Mouse (Mus musculus): ENCODE results near the gene Hist1h1t. TPM values are rescaled to one million over a fixed set of nuclear protein-coding genes. Genes with fewer than 3 reads are reported as not detected.
A peak's percentile ranks its signal among the peaks of the same experiment; 100 is the strongest.

Hist1h1t gene
- total and polyA plus RNA-seq, 3 experiments = 0.16 TPM; not detected in 2

DNA sequence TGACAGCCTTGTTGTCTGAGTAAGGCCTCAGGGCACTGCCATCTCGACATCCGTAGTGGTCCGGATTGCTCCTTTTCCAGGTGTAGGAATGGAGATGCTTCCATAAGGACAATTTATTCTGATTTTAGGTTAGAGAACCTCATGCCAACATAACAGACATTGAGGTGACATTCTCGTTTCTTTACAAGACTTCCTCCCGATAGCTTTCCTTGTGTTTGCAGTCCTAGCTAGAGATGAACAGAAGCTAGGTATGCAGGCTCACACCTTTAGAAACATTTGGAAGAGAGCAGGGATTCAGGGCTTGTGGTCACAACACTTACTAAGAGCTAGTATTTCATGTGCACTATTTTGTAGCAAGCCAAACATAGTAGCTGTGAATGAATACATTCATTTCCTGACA, 47.6 kb downstream of the Hist1h1t start:
- H3K4me3 ChIP-seq (ENCODE audit: low read depth, low read length) = no peak overlapping the region
- ATAC-seq (ENCODE audit: extremely low read depth, insufficient number of reproducible peaks, low FRiP score, poor library complexity, severe bottlenecking) (no peak), DNase-seq (ENCODE audit: low spot score) (no peak)
- peaks cover 29% of the 10 kb centered on the region for H3K4me1 ChIP-seq (ENCODE audit: insufficient read depth, low read depth, low read length)
- H3K36me3 ChIP-seq (replicated peaks) = no peaks in the 10 kb centered on the region
- no peaks in the 10 kb centered on the region for H3K27me3 ChIP-seq (ENCODE audit: insufficient read depth, low read length)
- TF ChIP-seq POLR2AphosphoS5 (IDR thresholded peaks at IDR 0.05; ENCODE audit: insufficient replicate concordance, low read depth, low read length) = 0 out of 2 replicates have a peak, but pooled peaks have one; percentile 90
- TF ChIP-seq GATA1 (IDR thresholded peaks at IDR 0.05; ENCODE audit: borderline replicate concordance, low read length) = no peak
- TF ChIP-seq GATA2 (IDR thresholded peaks at IDR 0.05; ENCODE audit: borderline replicate concordance, low read depth, low read length) = no peak
- no peak for TF ChIP-seq TAL1 (conservative IDR thresholded peaks at IDR 0.05; ENCODE audit: low read depth, low read length)
- TF ChIP-seq CTCF (IDR thresholded peaks at IDR 0.05; ENCODE audit: low read depth, low read length) = no peak
- H3K9me3 ChIP-seq (replicated peaks) = no peaks in the 10 kb centered on the region

DNA sequence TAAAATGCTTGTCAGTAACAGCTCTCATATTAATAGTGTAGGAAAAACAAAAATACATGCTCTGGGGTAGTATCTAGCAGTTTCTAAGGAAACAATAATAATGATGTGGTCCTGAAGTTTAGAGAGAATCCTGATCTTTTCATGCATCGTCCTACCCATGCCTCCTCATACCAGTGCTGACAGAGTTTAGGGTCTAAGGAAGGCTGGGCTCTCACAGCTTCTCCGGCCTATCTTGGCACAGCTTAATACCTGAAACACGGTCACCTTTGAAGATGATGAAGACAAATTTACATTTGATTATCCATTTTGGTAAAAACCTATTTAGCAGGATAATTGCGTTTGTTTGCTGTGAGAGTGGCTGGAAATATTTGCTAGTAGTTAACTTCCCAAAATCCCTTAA, 48.3 kb downstream of the Hist1h1t start:
- peaks cover 35% of the 10 kb centered on the region for H3K4me1 ChIP-seq (ENCODE audit: insufficient read depth, low read depth, low read length)
- TF ChIP-seq GATA2 (IDR thresholded peaks at IDR 0.05; ENCODE audit: borderline replicate concordance, low read depth, low read length) = no peak
- TF ChIP-seq POLR2AphosphoS5 (IDR thresholded peaks at IDR 0.05; ENCODE audit: insufficient replicate concordance, low read depth, low read length) = peak; percentile 97; the same call in 1 of the 2 replicates
- no peak for TF ChIP-seq GATA1 (IDR thresholded peaks at IDR 0.05; ENCODE audit: borderline replicate concordance, low read length)
- no peak for DNase-seq (ENCODE audit: low spot score)
- no peaks in the 10 kb centered on the region for H3K36me3 ChIP-seq (replicated peaks)
- no peak for ATAC-seq (ENCODE audit: extremely low read depth, insufficient number of reproducible peaks, low FRiP score, poor library complexity, severe bottlenecking)
- H3K9me3 ChIP-seq (replicated peaks) = no peaks in the 10 kb centered on the region
- H3K27me3 ChIP-seq (ENCODE audit: insufficient read depth, low read length) = no peaks in the 10 kb centered on the region
- H3K4me3 ChIP-seq (ENCODE audit: low read depth, low read length) = no peak overlapping the region

DNA sequence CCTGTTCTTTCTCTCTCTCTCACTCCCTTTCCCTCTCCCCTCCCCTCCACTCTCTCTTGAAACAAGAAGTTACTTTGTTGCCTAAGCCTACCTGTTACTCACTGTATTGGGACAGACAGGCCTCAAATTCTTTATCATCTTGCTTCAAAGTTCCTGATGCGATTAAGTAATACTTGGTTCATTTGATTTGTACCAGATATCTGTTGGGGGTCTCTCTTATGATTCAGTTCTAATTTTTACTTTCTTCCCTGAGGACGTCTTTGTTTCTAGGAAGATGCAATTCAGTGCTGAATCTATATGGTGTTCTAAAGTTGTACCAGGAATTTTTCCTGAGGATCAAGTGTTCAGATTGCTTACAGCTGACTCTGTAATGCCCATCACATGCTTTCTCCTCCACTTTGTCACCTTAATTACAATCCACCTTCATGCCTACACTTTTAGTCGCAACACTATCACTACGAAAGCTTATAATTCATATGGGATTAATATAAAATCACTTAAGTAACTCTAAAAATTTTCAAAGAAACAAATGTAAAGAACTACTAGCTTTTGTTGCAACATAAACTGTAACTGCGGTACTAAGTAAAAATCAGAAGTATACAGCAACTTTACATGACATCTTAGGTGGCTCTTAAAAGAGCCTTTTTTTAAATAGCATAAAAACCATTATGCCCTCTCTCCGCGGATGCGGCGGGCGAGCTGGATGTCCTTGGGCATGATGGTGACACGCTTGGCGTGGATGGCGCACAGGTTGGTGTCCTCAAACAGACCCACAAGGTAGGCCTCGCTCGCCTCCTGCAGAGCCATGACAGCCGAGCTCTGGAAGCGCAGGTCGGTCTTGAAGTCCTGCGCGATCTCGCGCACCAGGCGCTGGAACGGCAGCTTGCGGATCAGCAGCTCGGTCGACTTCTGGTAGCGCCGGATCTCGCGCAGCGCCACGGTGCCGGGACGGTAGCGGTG, 49.1 kb downstream of the Hist1h1t start:
- DNase-seq (ENCODE audit: low spot score) (no peak), ATAC-seq (ENCODE audit: extremely low read depth, insufficient number of reproducible peaks, low FRiP score, poor library complexity, severe bottlenecking) (no peak)
- peaks cover 40% of the 10 kb centered on the region for H3K4me1 ChIP-seq (ENCODE audit: insufficient read depth, low read depth, low read length)
- no peaks in the 10 kb centered on the region for H3K36me3 ChIP-seq (replicated peaks)
- peak overlapping the region; percentile 65; the same call in 1 of the 2 replicates for H3K4me3 ChIP-seq (ENCODE audit: low read depth, low read length)
- no peaks in the 10 kb centered on the region for H3K27me3 ChIP-seq (ENCODE audit: insufficient read depth, low read length)
- TF ChIP-seq POLR2AphosphoS5 (IDR thresholded peaks at IDR 0.05; ENCODE audit: insufficient replicate concordance, low read depth, low read length) (peak; percentile 48), GATA2 (IDR thresholded peaks at IDR 0.05; ENCODE audit: borderline replicate concordance, low read depth, low read length) (no peak)
- no peaks in the 10 kb centered on the region for H3K9me3 ChIP-seq (replicated peaks)

DNA sequence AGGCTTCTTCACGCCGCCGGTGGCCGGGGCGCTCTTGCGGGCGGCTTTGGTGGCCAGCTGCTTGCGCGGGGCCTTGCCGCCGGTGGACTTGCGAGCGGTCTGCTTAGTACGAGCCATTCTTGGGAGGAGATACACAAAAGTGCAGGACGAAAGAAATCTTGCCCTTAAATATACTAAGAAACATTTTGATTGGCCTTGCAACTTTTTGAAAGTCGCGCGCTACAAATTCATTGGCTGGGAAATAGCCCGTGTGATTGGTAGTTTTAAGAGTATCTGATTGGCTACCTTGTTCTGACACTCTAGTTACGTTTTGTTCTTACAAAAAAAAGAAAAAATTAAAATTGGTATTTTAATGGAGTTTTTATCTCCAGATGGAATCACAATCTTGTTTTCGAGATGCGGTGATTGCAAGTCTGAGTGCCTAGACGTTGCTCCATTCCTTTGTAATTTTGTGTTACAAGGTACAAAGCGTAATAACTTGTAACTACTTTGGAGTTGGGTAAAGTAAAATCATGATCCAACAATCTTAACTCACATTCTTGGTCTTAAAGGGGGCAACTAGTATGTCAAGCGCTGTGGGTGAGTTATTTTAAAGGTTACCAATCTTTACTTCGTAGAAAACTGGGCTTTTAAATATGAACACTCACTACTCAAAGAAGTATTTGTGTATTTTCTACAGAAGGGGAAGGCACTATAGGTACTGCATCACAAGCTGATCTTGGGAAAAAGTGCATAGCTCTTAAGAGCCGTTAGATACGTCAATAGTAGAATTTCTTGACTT, 50.0 kb downstream of the Hist1h1t start, which contains the start of gene Hist1h3c:
TSS of gene Hist1h3c (minus strand) at position 222 of the 781 bp plus-strand sequence.
- peaks cover 44% of the 10 kb centered on the region for H3K4me1 ChIP-seq (ENCODE audit: insufficient read depth, low read depth, low read length)
- DNase-seq (ENCODE audit: low spot score) (peak; percentile 68), ATAC-seq (ENCODE audit: extremely low read depth, insufficient number of reproducible peaks, low FRiP score, poor library complexity, severe bottlenecking) (peak; percentile 43; the same call in 1 of the 2 replicates)
- TF ChIP-seq CTCF (IDR thresholded peaks at IDR 0.05; ENCODE audit: low read depth, low read length) = no peak
- TF ChIP-seq TAL1 (conservative IDR thresholded peaks at IDR 0.05; ENCODE audit: low read depth, low read length) = no peak
- TF ChIP-seq POLR2AphosphoS5 (IDR thresholded peaks at IDR 0.05; ENCODE audit: insufficient replicate concordance, low read depth, low read length) = 0 out of 2 replicates have a peak, but pooled peaks have one; percentile 93
- no peak for TF ChIP-seq GATA1 (IDR thresholded peaks at IDR 0.05; ENCODE audit: borderline replicate concordance, low read length)
- TF ChIP-seq GATA2 (IDR thresholded peaks at IDR 0.05; ENCODE audit: borderline replicate concordance, low read depth, low read length) = no peak
- peak within 1 kb of the TSS; percentile 71 for H3K4me3 ChIP-seq (ENCODE audit: low read depth, low read length)
- no peaks in the 10 kb centered on the region for H3K9me3 ChIP-seq (replicated peaks)
- no peaks in the 10 kb centered on the region for H3K27me3 ChIP-seq (ENCODE audit: insufficient read depth, low read length)
- no peaks in the 10 kb centered on the region for H3K36me3 ChIP-seq (replicated peaks)

Other genes with a start within 250 kb of the Hist1h1t start
Only the 20 nearest of the 38 such genes appear.
- 5.3 and 7.3 TPM in 2 replicates for gene Hist1h2ad, start 121.4 kb upstream of the Hist1h1t start, total RNA-seq (2014; fragmentation: Nextera tagmentation)
- gene Hist1h2ad, start 121.4 kb upstream of the Hist1h1t start, total RNA-seq (2017) = 491 and 756 TPM in 2 replicates
- gene Hist1h2ad, start 121.4 kb upstream of the Hist1h1t start, polyA plus RNA-seq (2012) = 2.3 and 7.4 TPM in 2 replicates
- gene Hist1h3d, start 120.1 kb upstream of the Hist1h1t start, total RNA-seq (2014; fragmentation: Nextera tagmentation) = 524 and 556 TPM in 2 replicates
- gene Hist1h3d, start 120.1 kb upstream of the Hist1h1t start, total RNA-seq (2017) = 92.0 and 101 TPM in 2 replicates
- 3.7 and 9.6 TPM in 2 replicates for gene Hist1h3d, start 120.1 kb upstream of the Hist1h1t start, polyA plus RNA-seq (2012)
- gene Hist1h4d, start 114.2 kb upstream of the Hist1h1t start, total RNA-seq (2014; fragmentation: Nextera tagmentation) = 2,252 and 2,609 TPM in 2 replicates
- gene Hist1h4d, start 114.2 kb upstream of the Hist1h1t start, total RNA-seq (2017) = 1,080 and 1,131 TPM in 2 replicates
- 14.6 and 40.1 TPM in 2 replicates for gene Hist1h4d, start 114.2 kb upstream of the Hist1h1t start, polyA plus RNA-seq (2012)
- 27.7 and 30.2 TPM in 2 replicates for gene Hist1h2be, start 74.7 kb upstream of the Hist1h1t start, total RNA-seq (2014; fragmentation: Nextera tagmentation)
- 110 and 153 TPM in 2 replicates for gene Hist1h2be, start 74.7 kb upstream of the Hist1h1t start, total RNA-seq (2017)
- gene Hist1h2be, start 74.7 kb upstream of the Hist1h1t start, polyA plus RNA-seq (2012) = 0.56 and 3.5 TPM in 2 replicates
- gene Hist1h1e, start 73.3 kb upstream of the Hist1h1t start, total RNA-seq (2014; fragmentation: Nextera tagmentation) = 1,109 and 1,273 TPM in 2 replicates
- 215 and 254 TPM in 2 replicates for gene Hist1h1e, start 73.3 kb upstream of the Hist1h1t start, total RNA-seq (2017)
- gene Hist1h1e, start 73.3 kb upstream of the Hist1h1t start, polyA plus RNA-seq (2012) = 4.0 and 18.2 TPM in 2 replicates
- gene Hist1h2ac, start 11.9 kb upstream of the Hist1h1t start, total RNA-seq (2014; fragmentation: Nextera tagmentation) = 5.1 and 6.4 TPM in 2 replicates
- gene Hist1h2ac, start 11.9 kb upstream of the Hist1h1t start, total RNA-seq (2017) = 54.4 and 93.5 TPM in 2 replicates
- 1.1 and 3.8 TPM in 2 replicates for gene Hist1h2ac, start 11.9 kb upstream of the Hist1h1t start, polyA plus RNA-seq (2012)
- gene Hist1h2bc, start 11.6 kb upstream of the Hist1h1t start, total RNA-seq (2014; fragmentation: Nextera tagmentation) = 62.5 and 102 TPM in 2 replicates
- 387 and 479 TPM in 2 replicates for gene Hist1h2bc, start 11.6 kb upstream of the Hist1h1t start, total RNA-seq (2017)
- 8.5 and 11.3 TPM in 2 replicates for gene Hist1h2bc, start 11.6 kb upstream of the Hist1h1t start, polyA plus RNA-seq (2012)
- 89.9 and 123 TPM in 2 replicates for gene Hist1h4c, start 2.6 kb downstream of the Hist1h1t start, total RNA-seq (2014; fragmentation: Nextera tagmentation)
- 238 and 240 TPM in 2 replicates for gene Hist1h4c, start 2.6 kb downstream of the Hist1h1t start, total RNA-seq (2017)
- gene Hist1h4c, start 2.6 kb downstream of the Hist1h1t start, polyA plus RNA-seq (2012) = 2.2 and 9.8 TPM in 2 replicates
- not detected in 2 replicates for gene Hfe, start 15.0 kb downstream of the Hist1h1t start, total RNA-seq (2014; fragmentation: Nextera tagmentation)
- 0.16 TPM in 1 of 2 replicates, not detected in the other for gene Hfe, start 15.0 kb downstream of the Hist1h1t start, total RNA-seq (2017)
- not detected in 2 replicates for gene Hfe, start 15.0 kb downstream of the Hist1h1t start, polyA plus RNA-seq (2012)
- gene Hist1h1c, start 43.0 kb downstream of the Hist1h1t start, total RNA-seq (2014; fragmentation: Nextera tagmentation) = 471 and 514 TPM in 2 replicates
- gene Hist1h1c, start 43.0 kb downstream of the Hist1h1t start, total RNA-seq (2017) = 589 and 623 TPM in 2 replicates
- 10.5 and 25.6 TPM in 2 replicates for gene Hist1h1c, start 43.0 kb downstream of the Hist1h1t start, polyA plus RNA-seq (2012)
- gene Hist1h3c, start 49.8 kb downstream of the Hist1h1t start, total RNA-seq (2014; fragmentation: Nextera tagmentation) = 759 and 936 TPM in 2 replicates
- gene Hist1h3c, start 49.8 kb downstream of the Hist1h1t start, total RNA-seq (2017) = 437 and 629 TPM in 2 replicates
- gene Hist1h3c, start 49.8 kb downstream of the Hist1h1t start, polyA plus RNA-seq (2012) = 8.6 and 19.8 TPM in 2 replicates
- 444 and 466 TPM in 2 replicates for gene Hist1h2bb, start 50.9 kb downstream of the Hist1h1t start, total RNA-seq (2014; fragmentation: Nextera tagmentation)
- 1,704 and 1,978 TPM in 2 replicates for gene Hist1h2bb, start 50.9 kb downstream of the Hist1h1t start, total RNA-seq (2017)
- 4.3 and 32.5 TPM in 2 replicates for gene Hist1h2bb, start 50.9 kb downstream of the Hist1h1t start, polyA plus RNA-seq (2012)
- 535 and 541 TPM in 2 replicates for gene Hist1h2ab, start 55.3 kb downstream of the Hist1h1t start, total RNA-seq (2014; fragmentation: Nextera tagmentation)
- 1,062 and 1,423 TPM in 2 replicates for gene Hist1h2ab, start 55.3 kb downstream of the Hist1h1t start, total RNA-seq (2017)
- 24.2 and 62.4 TPM in 2 replicates for gene Hist1h2ab, start 55.3 kb downstream of the Hist1h1t start, polyA plus RNA-seq (2012)
- 745 and 817 TPM in 2 replicates for gene Hist1h3b, start 56.5 kb downstream of the Hist1h1t start, total RNA-seq (2014; fragmentation: Nextera tagmentation)
- gene Hist1h3b, start 56.5 kb downstream of the Hist1h1t start, total RNA-seq (2017) = 955 and 1,281 TPM in 2 replicates
- gene Hist1h3b, start 56.5 kb downstream of the Hist1h1t start, polyA plus RNA-seq (2012) = 5.7 and 22.8 TPM in 2 replicates
- gene Hist1h4b, start 61.2 kb downstream of the Hist1h1t start, total RNA-seq (2014; fragmentation: Nextera tagmentation) = 272 and 301 TPM in 2 replicates
- 2,655 and 2,848 TPM in 2 replicates for gene Hist1h4b, start 61.2 kb downstream of the Hist1h1t start, total RNA-seq (2017)
- gene Hist1h4b, start 61.2 kb downstream of the Hist1h1t start, polyA plus RNA-seq (2012) = 6.6 and 21.7 TPM in 2 replicates
- 408 and 465 TPM in 2 replicates for gene Hist1h4a, start 65.4 kb downstream of the Hist1h1t start, total RNA-seq (2014; fragmentation: Nextera tagmentation)
- 867 and 973 TPM in 2 replicates for gene Hist1h4a, start 65.4 kb downstream of the Hist1h1t start, total RNA-seq (2017)
- gene Hist1h4a, start 65.4 kb downstream of the Hist1h1t start, polyA plus RNA-seq (2012) = 12.0 and 53.5 TPM in 2 replicates
- gene Hist1h3a, start 66.6 kb downstream of the Hist1h1t start, total RNA-seq (2014; fragmentation: Nextera tagmentation) = 261 and 263 TPM in 2 replicates
- gene Hist1h3a, start 66.6 kb downstream of the Hist1h1t start, total RNA-seq (2017) = 139 and 203 TPM in 2 replicates
- 5.3 and 8.2 TPM in 2 replicates for gene Hist1h3a, start 66.6 kb downstream of the Hist1h1t start, polyA plus RNA-seq (2012)
- gene Hist1h1a, start 67.9 kb downstream of the Hist1h1t start, total RNA-seq (2014; fragmentation: Nextera tagmentation) = 351 and 375 TPM in 2 replicates
- gene Hist1h1a, start 67.9 kb downstream of the Hist1h1t start, total RNA-seq (2017) = 1,895 and 1,917 TPM in 2 replicates
- gene Hist1h1a, start 67.9 kb downstream of the Hist1h1t start, polyA plus RNA-seq (2012) = 0.90 and 1.9 TPM in 2 replicates
- not detected in 2 replicates for gene Trim38, start 74.1 kb downstream of the Hist1h1t start, total RNA-seq (2014; fragmentation: Nextera tagmentation)
- gene Trim38, start 74.1 kb downstream of the Hist1h1t start, total RNA-seq (2017) = 0.27 TPM in 1 of 2 replicates, not detected in the other
- not detected in 2 replicates for gene Trim38, start 74.1 kb downstream of the Hist1h1t start, polyA plus RNA-seq (2012)
- gene Slc17a2, start 111.2 kb downstream of the Hist1h1t start, total RNA-seq (2014; fragmentation: Nextera tagmentation) = not detected in 2 replicates
- 0.06 and 0.11 TPM in 2 replicates for gene Slc17a2, start 111.2 kb downstream of the Hist1h1t start, total RNA-seq (2017)
- gene Slc17a2, start 111.2 kb downstream of the Hist1h1t start, polyA plus RNA-seq (2012) = not detected in 2 replicates

Measured in G1E (cell line).